Mouse (Mus musculus) bone marrow macrophage, adult 2 months (primary cell): ENCODE measurements around the gene 1700057G04Rik. TPM values are rescaled to one million over a fixed set of nuclear protein-coding genes. Genes with fewer than 3 reads are reported as not detected.

Experiments
- H3K27ac ChIP-seq: 2 replicates; pipeline ENCODE4 v1.5.1; 2012; ENCODE audit warnings: low read depth, low read length; ENCODE audit not compliant: insufficient read depth
- H3K4me1 ChIP-seq: 2 replicates; pipeline ENCODE4 v1.6.1; 2012; ENCODE audit warnings: low read length; ENCODE audit not compliant: control insufficient read depth, insufficient read depth
- H3K4me3 ChIP-seq: 2 replicates; pipeline ENCODE4 v1.5.1; 2012; ENCODE audit warnings: mild to moderate bottlenecking, low read length, moderate library complexity; ENCODE audit not compliant: insufficient read depth
- CTCF ChIP-seq: IDR thresholded peaks from 2 replicates; pipeline ENCODE4 v1.5.1; 2012; ENCODE audit warnings: low read depth, mild to moderate bottlenecking, low read length, moderate library complexity
- POLR2A ChIP-seq: IDR thresholded peaks from 2 replicates; pipeline ENCODE4 v1.6.1; 2012; ENCODE audit warnings: mild to moderate bottlenecking, low read depth, low read length, borderline replicate concordance
- polyA plus RNA-seq: library from polyadenylated mRNA; stranded (reverse); fragments of >200 nt; gene quantifications from 2 replicates; pipeline ENCODE4 v1.2.4, GENCODE M21; 2012; ENCODE audit not compliant: missing spikeins, insufficient read depth, insufficient read length

1700057G04Rik gene
- polyA plus RNA-seq, 1 experiment, result not detected

GRCm38 (mm10) chr9:92273956-92274762 is 35.0 kb upstream of the 1700057G04Rik start:
- H3K4me3 ChIP-seq, result no peak overlapping the region

GRCm38 (mm10) chr9:92275486-92276207 is 33.5 kb upstream of the 1700057G04Rik start, which contains the start of gene Plscr2:
Plscr2 (plus strand) TSS chr9:92275602.
- Histone ChIP-seq H3K4me3 (no peak within 1 kb of the TSS), H3K4me1 (peaks cover 7% of the 10 kb centered on the region), H3K27ac (no peak within 1 kb of the TSS)
- no peak for TF ChIP-seq CTCF
- no peak for TF ChIP-seq POLR2A

More at GRCm38 (mm10) chr9:92273956-92274762, 35.0 kb upstream of the 1700057G04Rik start:
- TF ChIP-seq CTCF, result no peak
- TF ChIP-seq POLR2A, result no peak
- Histone ChIP-seq H3K27ac (no peak overlapping the region), H3K4me1 (peaks cover 14% of the 10 kb centered on the region)

GRCm38 (mm10) chr9:92276360-92276759 is 32.8 kb upstream of the 1700057G04Rik start:
- Histone ChIP-seq H3K4me1 (no peaks in the 10 kb centered on the region), H3K27ac (no peak overlapping the region)
- TF ChIP-seq POLR2A, result no peak
- no peak for TF ChIP-seq CTCF

GRCm38 (mm10) chr9:92280048-92280447 is 29.1 kb upstream of the 1700057G04Rik start:
- no peak for TF ChIP-seq CTCF
- TF ChIP-seq POLR2A, result no peak
- Histone ChIP-seq H3K4me1 (peaks cover 2% of the 10 kb centered on the region; the same call in 1 of the 2 replicates), H3K27ac (no peak overlapping the region), H3K4me3 (no peak overlapping the region)

More at GRCm38 (mm10) chr9:92276360-92276759, 32.8 kb upstream of the 1700057G04Rik start:
- H3K4me3 ChIP-seq, result no peak overlapping the region

- no peak for TF ChIP-seq CTCF
- TF ChIP-seq POLR2A, result no peak
- H3K27ac ChIP-seq, result no peak overlapping the region
These were observed 26.5 kb upstream of the 1700057G04Rik start for GRCm38 (mm10) chr9:92282563-92283171.

GRCm38 (mm10) chr9:92289675-92290074 is 19.5 kb upstream of the 1700057G04Rik start:
- H3K27ac ChIP-seq, result no peak overlapping the region
- no peak for TF ChIP-seq CTCF
- no peak for TF ChIP-seq POLR2A
- H3K4me3 ChIP-seq, result no peak overlapping the region
- no peaks in the 10 kb centered on the region for H3K4me1 ChIP-seq

More at GRCm38 (mm10) chr9:92282563-92283171, 26.5 kb upstream of the 1700057G04Rik start:
- H3K4me1 ChIP-seq, result peaks cover 2% of the 10 kb centered on the region; the same call in 1 of the 2 replicates
- H3K4me3 ChIP-seq, result no peak overlapping the region

- Histone ChIP-seq H3K4me3 (no peak overlapping the region), H3K27ac (no peak overlapping the region), H3K4me1 (no peaks in the 10 kb centered on the region)
- TF ChIP-seq POLR2A (no peak), CTCF (no peak)
These were observed 17.0 kb upstream of the 1700057G04Rik start for GRCm38 (mm10) chr9:92292169-92292568.

GRCm38 (mm10) chr9:92292922-92293321 is 16.3 kb upstream of the 1700057G04Rik start:
- Histone ChIP-seq H3K27ac (no peak overlapping the region), H3K4me1 (no peaks in the 10 kb centered on the region), H3K4me3 (no peak overlapping the region)
- TF ChIP-seq CTCF (no peak), POLR2A (no peak)

- H3K27ac ChIP-seq, result no peak overlapping the region
- no peaks in the 10 kb centered on the region for H3K4me1 ChIP-seq
- TF ChIP-seq POLR2A (no peak), CTCF (no peak)
- H3K4me3 ChIP-seq, result no peak overlapping the region
These were observed 15.3 kb upstream of the 1700057G04Rik start for GRCm38 (mm10) chr9:92293560-92294548.
